Mouse (Mus musculus) megakaryocyte-erythroid progenitor cell, adult 5-6 weeks (primary cell): ENCODE data around the gene Snx22. TPM values are rescaled to one million over a fixed set of nuclear protein-coding genes. Genes with fewer than 3 reads are reported as not detected.

ENCODE experiments used
- ATAC-seq: replicated peaks from 2 replicates; pipeline ENCODE4 v1.8.0; 2016; ENCODE audit warnings: mild to moderate bottlenecking, inconsistent platforms; ENCODE audit not compliant: severe bottlenecking, poor library complexity, low FRiP score, low TSS enrichment
- total RNA-seq, 2 experiments: library from RNA; stranded (forward) in 1 of 2; stranded (reverse) in 1 of 2; fragments of 200-1000, 215-1000 nt in 1 of 2; fragments of >200 nt in 1 of 2; fragmentation: Nextera tagmentation in 1 of 2; gene quantifications; 2 replicates each; pipeline ENCODE4 v1.2.3; 2014 to 2017

The Snx22 gene
- total RNA-seq, 2 experiments from 2014 or later, result 0.99 to 1.3 TPM

DNA sequence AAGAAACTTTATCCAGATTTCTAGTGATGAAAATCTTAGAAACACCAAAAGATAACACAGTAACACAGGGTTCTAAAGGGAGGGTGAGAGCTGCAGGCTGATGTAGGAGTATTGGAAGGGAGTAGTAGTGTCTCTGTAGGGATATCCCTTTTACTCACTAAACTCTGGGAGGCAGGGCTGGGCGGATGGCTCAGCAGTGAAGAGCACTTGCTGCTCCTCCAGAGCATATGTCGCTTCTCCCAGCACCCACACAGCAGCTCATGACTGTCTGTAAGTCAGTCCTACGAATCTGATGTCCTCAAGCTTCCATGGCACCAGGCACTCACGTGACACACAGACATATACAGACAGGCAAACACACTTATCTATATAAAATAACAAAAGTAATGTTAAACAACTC is 31.4 kb downstream of the Snx22 start:
- ATAC-seq, result no peak

DNA sequence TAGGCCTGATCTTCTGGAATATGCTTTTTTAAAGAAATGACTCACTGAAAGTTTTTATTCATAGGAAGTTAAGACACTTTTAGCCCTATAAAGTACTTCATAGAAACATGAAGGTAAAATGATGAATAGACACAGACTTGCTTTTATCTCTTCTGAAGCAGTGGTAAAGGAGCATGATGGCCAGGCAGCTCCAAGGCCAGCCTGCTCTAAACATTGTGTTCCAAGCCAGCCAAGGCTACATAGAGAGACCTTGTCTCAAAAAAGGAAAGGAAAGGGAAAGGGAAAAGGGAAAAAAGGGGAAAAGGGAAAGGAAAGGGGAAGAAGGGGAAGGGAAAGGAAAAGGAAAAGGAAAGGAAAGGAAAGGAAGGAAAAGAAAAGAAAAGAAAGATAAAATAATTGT is 48.9 kb downstream of the Snx22 start:
- ATAC-seq, result no peak

Other genes with a start within 250 kb of the Snx22 start
- gene Zfp609, start 242.2 kb downstream of the Snx22 start, total RNA-seq (2014; fragmentation: Nextera tagmentation), result 25.5 and 31.8 TPM in 2 replicates
- gene Zfp609, start 242.2 kb downstream of the Snx22 start, total RNA-seq (2017), result 3.6 and 13.8 TPM in 2 replicates
- 39.0 and 59.8 TPM in 2 replicates for gene Pclaf, start 179.5 kb downstream of the Snx22 start, total RNA-seq (2014; fragmentation: Nextera tagmentation)
- gene Pclaf, start 179.5 kb downstream of the Snx22 start, total RNA-seq (2017), result 79.5 and 86.8 TPM in 2 replicates
- gene Trip4, start 160.9 kb downstream of the Snx22 start, total RNA-seq (2014; fragmentation: Nextera tagmentation), result 13.0 and 14.6 TPM in 2 replicates
- 25.9 and 26.6 TPM in 2 replicates for gene Trip4, start 160.9 kb downstream of the Snx22 start, total RNA-seq (2017)
- 25.0 and 29.1 TPM in 2 replicates for gene Csnk1g1, start 160.8 kb downstream of the Snx22 start, total RNA-seq (2014; fragmentation: Nextera tagmentation)
- gene Csnk1g1, start 160.8 kb downstream of the Snx22 start, total RNA-seq (2017), result 21.4 and 22.0 TPM in 2 replicates
- 322 and 412 TPM in 2 replicates for gene Ppib, start 9.5 kb downstream of the Snx22 start, total RNA-seq (2014; fragmentation: Nextera tagmentation)
- gene Ppib, start 9.5 kb downstream of the Snx22 start, total RNA-seq (2017), result 561 and 601 TPM in 2 replicates
- gene Snx1, start 56.9 kb upstream of the Snx22 start, total RNA-seq (2014; fragmentation: Nextera tagmentation), result 99.7 and 107 TPM in 2 replicates
- gene Snx1, start 56.9 kb upstream of the Snx22 start, total RNA-seq (2017), result 114 and 128 TPM in 2 replicates
- gene Ciao2a, start 56.9 kb upstream of the Snx22 start, total RNA-seq (2014; fragmentation: Nextera tagmentation), result 167 and 182 TPM in 2 replicates
- 165 and 169 TPM in 2 replicates for gene Ciao2a, start 56.9 kb upstream of the Snx22 start, total RNA-seq (2017)
- 9.2 and 11.0 TPM in 2 replicates for gene Dapk2, start 88.5 kb upstream of the Snx22 start, total RNA-seq (2014; fragmentation: Nextera tagmentation)
- gene Dapk2, start 88.5 kb upstream of the Snx22 start, total RNA-seq (2017), result 5.2 and 10.3 TPM in 2 replicates